Mouse (Mus musculus) gastrocnemius, postnatal 14 days (tissue): ENCODE data around the gene Pcsk5. TPM values are rescaled to one million over a fixed set of nuclear protein-coding genes. Genes with fewer than 3 reads are reported as not detected.
A peak's percentile ranks its signal among the peaks of the same experiment; 100 is the strongest.
"Not testable (repeated sequence)": the region's sequence is repeated elsewhere in the genome, so short reads cannot be mapped to it uniquely, and the experiment has no call there.

Experiments
- DNase-seq: peaks from one replicate; pipeline ENCODE4 v3.0.0; 2021; ENCODE audit warnings: mixed read lengths
- intact Hi-C: fragments of 180-260 bp; cut with DNase I; formaldehyde crosslinking; loops from one replicate; pipeline ENCODE4 v1.15.1; 2025; ENCODE audit warnings: low total_unique reads
- total RNA-seq, 2 experiments: library from RNA; stranded (reverse); gene quantifications; 2 replicates each; pipeline ENCODE4 v1.2.3; 2021

Gene Pcsk5
- total RNA-seq, 2 experiments from 2014 or later, result 6.2 to 7.0 TPM

DNA sequence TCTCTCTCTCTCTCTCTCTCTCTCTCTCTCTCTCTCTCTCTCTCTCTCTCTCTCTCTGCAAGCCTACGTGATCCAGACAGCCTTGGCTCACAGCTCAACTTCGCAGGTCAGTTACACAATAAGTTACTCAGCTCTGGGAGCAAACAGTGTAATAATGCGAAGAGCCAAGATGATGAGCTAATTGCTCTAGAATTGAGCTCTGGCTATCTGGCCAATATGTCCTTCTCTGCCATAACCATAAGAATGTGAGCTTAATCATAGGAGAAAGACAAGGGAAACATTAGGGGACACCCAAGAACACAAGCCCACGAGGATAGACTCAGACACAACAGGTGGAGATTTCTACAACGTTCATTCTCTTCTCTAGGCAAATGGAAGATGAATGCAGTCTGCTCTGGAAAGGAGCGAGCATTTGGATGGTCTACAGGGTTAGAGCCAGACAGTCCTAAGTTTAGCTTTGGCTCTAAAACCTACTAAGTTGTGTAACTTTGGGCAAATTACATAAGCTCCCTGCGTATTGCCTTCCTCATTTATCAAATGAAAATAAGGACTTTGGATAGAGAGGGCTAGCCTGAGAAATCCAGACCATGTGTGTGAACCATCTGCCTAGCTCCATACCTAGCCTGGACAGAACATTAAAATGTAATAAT, 338.7 kb downstream of the Pcsk5 start:
- intact Hi-C loops, result no loop called here

GRCm38 (mm10) chr19:17496131-17496530, 341.3 kb downstream of the Pcsk5 start:
- intact Hi-C loops, result no loop called here
- DNase-seq, result no peak

More for the DNA sequence above, 338.7 kb downstream of the Pcsk5 start:
- DNase-seq, result peak; percentile 20

DNA sequence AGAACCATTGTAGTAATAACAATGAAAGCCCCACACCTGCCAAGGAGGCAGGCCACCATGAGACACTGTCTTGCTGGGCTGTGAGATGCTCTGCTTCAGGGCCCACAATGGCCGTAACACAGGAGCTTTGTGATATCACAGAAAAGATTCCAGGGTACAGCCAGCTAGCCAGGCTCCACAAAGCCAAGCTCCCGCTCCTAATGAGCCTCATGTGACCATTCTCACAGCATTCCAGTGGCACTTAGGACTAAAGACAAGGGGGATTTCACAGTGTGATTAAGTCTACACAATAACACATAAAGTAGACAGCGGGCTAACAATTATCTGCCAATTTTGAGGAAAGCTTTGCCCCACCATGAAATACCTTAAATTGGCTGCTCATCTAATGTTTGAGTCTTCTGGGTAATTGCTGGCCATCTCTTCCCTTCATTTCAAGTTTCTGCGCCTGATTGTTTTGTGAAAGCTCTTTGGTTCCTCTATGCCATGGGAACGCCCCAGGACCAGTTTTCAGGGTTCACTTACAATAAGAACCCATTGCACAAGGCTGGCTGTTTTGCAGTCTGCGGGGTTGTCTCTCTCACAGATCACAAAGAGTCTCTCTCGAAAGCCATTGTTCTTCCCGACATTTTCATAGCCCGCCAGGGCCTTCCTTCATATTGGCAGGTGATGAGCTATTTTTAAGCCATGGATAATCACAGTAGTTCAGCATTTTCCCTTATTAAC, 345.4 kb downstream of the Pcsk5 start:
- no peak for DNase-seq
- intact Hi-C loops, result no loop called here

DNA sequence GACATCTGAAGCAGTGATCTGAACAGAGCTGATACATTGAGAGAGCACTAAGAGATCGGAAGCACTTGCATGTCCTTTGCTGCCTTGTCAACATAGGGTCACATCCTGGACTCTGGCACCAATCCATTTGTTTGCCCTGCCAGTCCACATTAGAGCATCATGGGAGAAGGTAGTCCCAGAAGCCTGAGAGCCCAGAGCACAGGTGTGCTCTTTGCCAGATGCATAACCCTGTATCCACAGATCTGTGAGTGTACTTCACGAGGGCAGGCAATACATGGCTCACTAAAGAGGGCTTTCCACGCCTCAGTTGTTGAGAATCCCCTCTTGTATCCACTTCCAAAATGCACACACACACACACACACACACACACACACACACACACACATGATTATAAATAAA, 346.1 kb downstream of the Pcsk5 start:
- DNase-seq, result no peak
- intact Hi-C loops, result no loop called here

GRCm38 (mm10) chr19:17489866-17490141, 347.6 kb downstream of the Pcsk5 start:
- intact Hi-C loops, result no loop called here
- no peak for DNase-seq

DNA sequence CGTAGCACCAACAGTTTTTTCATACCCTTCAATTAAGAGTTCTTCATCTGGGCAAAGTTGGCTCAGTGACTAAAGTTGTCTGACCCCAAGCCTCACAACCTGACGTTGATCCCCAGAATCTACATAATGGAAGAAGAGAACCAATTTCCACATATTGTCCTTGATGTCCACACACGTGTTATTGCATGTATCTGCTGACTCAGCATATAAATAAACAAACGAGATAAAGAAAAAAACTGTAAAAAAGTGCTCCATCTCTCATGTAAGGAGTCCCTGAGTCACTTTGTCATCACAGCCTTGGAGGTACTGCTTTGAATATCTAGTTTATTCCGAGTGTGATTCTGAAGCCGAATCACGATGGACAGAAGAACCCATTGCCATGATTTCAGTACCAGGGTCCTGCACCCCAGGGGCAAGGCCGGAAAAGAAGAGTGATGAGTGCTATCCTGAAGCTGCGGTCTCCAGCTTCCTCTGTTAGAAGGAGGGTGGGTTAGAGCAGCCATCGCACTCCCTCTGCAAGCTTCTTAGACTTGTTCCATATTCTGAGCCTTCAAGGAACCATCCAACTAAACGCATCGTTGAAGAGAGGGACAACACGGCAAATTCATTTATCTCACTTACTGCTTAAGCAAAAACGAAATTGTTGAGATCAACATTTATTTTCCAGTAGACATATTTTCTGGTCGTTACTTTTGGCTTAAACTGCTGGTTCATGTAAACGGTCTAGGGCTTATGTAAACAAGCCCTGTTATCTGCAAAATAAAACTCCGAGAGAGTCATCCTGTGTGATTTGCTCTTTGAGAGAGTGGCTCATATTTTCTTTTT, 348.2 kb downstream of the Pcsk5 start:
- no peak for DNase-seq
- intact Hi-C loops, result no loop called here

DNA sequence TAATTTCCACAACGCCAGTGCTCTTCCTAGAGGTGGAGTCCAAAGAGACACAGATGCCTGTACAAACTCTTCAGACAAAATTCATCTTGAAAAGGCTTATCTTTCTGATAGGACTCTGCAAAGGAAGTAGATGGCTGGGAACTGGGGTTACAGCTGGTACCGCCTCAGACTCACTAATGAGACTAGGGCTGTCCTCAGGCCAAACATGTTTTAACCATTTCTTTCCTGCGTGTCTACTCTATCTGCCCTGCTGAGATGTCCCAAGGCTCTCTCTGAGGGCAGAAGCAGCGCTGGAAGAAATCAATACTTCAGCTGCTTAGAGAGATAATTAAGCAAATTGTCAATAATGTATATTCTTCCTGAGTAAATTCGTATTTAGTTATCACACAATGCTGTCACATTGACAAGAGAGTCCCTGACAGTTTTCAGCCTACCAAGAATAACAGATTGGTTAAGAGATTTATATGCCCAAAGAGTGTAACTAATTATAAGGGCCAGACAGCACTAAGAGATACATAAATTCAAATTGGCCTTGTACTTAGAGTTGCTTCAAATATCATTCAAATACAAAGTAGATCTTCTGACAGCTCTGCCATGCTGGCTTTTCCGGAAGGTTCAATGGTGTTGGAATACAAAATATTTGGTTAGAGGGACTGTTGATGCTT, 355.2 kb downstream of the Pcsk5 start:
- DNase-seq, result no peak
- intact Hi-C loops, result no loop called here

DNA sequence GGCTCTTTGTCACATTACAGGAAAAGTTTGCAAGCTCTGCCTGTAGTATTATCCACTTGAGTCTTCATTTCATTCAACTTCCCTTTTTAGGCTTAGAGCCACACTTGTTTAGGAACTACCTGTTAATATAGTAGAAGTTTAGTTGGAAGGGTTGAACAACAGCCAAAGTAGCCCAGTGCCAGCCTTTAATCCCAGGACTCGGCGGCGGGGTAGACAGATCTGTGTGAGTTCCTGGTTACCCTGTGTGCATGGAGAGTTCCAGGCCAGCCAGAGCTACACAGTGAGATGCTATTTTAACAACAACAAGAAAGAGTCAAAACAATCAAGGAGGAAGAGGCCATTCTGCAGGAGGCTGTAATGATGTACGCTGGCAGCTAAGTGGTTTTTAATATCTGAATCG, 358.0 kb downstream of the Pcsk5 start:
- DNase-seq, result no peak
- intact Hi-C loops, result no loop called here

GRCm38 (mm10) chr19:17476021-17476420, 361.4 kb downstream of the Pcsk5 start:
- intact Hi-C loops, result no loop called here

DNA sequence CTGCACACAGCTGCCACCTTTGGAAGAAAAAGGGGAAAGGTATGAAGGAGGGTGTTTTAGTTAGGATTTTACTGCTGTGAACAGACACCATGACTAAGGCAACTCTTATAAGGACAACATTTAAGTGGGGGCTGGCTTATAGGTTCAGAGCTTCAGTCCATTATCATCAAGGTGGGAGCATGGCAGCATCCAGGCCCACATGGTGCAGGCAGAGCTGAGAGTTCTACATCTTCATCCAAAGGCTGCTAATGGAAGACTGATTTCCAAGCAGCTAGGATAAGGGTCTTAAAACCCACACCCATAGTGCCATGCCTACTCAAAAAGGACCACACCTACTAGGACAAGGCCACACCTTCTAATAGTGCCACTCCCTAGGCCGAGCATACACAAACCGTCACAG, 364.3 kb downstream of the Pcsk5 start:
- intact Hi-C loops, DNase-seq: not testable (repeated sequence)

More at GRCm38 (mm10) chr19:17476021-17476420, 361.4 kb downstream of the Pcsk5 start:
- DNase-seq, result no peak

- intact Hi-C loops, result no loop called here
- no peak for DNase-seq
Measured at GRCm38 (mm10) chr19:17471861-17472260, 365.6 kb downstream of the Pcsk5 start.

- intact Hi-C loops, result no loop called here
- no peak for DNase-seq
Measured at GRCm38 (mm10) chr19:17471196-17471595, 366.2 kb downstream of the Pcsk5 start.

GRCm38 (mm10) chr19:17467556-17468211, 369.7 kb downstream of the Pcsk5 start:
- no peak for DNase-seq
- intact Hi-C loops, result loop anchor here (10.0 kb wide), 1 partner anchor 1077 kb away; no protein-coding TSS in a partner anchor

- intact Hi-C loops, result no loop called here
Measured at GRCm38 (mm10) chr19:17452001-17452400, 385.4 kb downstream of the Pcsk5 start.

GRCm38 (mm10) chr19:17443581-17443980, 393.9 kb downstream of the Pcsk5 start:
- intact Hi-C loops, result no loop called here
- no peak for DNase-seq

More at GRCm38 (mm10) chr19:17452001-17452400, 385.4 kb downstream of the Pcsk5 start:
- no peak for DNase-seq

DNA sequence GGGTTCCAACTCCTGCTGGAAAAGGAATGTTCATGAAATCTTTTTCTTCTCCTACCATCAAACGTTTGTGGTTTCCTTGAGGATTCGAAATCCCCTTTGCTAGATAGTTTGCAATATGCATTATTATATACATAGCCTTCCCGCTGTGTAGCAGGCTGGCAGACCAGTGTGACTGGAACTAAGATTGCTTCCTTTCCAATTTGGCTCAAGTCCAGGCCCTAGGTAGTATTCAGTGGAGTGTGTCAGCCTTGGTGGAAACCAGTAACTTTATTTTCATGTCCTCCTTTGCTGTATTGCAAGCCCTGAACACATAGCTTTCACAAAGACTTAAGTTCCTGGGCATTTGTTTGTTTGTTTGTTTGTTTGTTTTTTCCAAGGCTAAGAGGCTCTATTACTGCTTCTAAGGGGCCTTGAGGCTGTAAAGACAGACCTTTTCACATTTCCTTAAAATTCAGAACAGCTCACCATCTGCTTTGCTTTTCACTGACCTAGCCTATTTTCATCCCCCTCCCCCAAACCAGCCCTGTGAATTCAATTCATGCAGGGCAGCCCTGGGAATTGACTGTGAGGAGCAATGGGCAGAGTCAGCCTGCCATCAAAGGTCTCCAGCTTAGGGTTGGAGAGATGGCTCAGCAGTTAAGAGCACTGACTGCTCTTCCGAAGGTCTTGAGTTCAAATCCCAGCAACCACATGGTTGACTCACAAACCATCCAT, 397.8 kb downstream of the Pcsk5 start:
- intact Hi-C loops, result no loop called here
- DNase-seq, result no peak

- no peak for DNase-seq
- intact Hi-C loops, result no loop called here
Measured at GRCm38 (mm10) chr19:17436651-17437050, 400.8 kb downstream of the Pcsk5 start.

DNA sequence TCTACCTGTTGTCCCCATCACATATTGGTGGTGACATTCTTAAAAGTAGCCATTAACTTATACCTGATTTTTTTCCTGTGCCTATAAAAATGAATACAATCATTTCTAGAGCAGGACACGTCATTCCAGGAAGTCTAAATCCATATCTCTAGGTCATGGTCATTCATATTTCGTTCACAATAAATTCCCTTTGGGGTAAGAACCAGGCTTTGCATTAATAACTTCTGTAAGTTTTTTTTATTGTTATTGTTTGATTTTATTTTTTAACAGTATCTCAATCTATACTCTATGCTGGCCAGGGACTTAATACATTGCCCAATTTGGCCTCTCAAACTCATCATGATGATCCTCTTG, 408.9 kb downstream of the Pcsk5 start:
- intact Hi-C loops, result no loop called here
- DNase-seq, result no peak
